Mouse (Mus musculus) heart, postnatal 0 days (tissue): Measurements from ENCODE around the gene Gabrb3.

Experiments
- CTCF ChIP-seq: IDR thresholded peaks from 2 replicates; pipeline ENCODE4 v1.5.1; 2016; ENCODE audit warnings: antibody characterized with exemption, control low read depth, low read depth
- EP300 ChIP-seq: IDR thresholded peaks from 2 replicates; pipeline ENCODE4 v1.6.1; 2016; ENCODE audit warnings: antibody characterized with exemption, low read depth

GRCm38 (mm10) chr7:57867951-57868350 is 448.5 kb downstream of the Gabrb3 start:
- TF ChIP-seq CTCF (no peak), EP300 (no peak)
